Mouse (Mus musculus) G1E (cell line): ENCODE results near the gene Sacs.

Experiments used
- CTCF ChIP-seq: IDR thresholded peaks from 2 replicates; pipeline ENCODE4 v1.5.1; 2012; ENCODE audit warnings: low read depth, low read length, inconsistent platforms, mixed read lengths
- GATA1 ChIP-seq: IDR thresholded peaks from 2 replicates; pipeline ENCODE4 v1.6.1; 2012; ENCODE audit warnings: borderline replicate concordance, low read length, inconsistent platforms, mixed read lengths
- GATA2 ChIP-seq: IDR thresholded peaks from 2 replicates; pipeline ENCODE4 v1.6.1; 2012; ENCODE audit warnings: low read depth, low read length, inconsistent platforms, borderline replicate concordance
- TAL1 ChIP-seq: conservative IDR thresholded peaks from 2 replicates; pipeline ENCODE4 v1.6.1; 2012; ENCODE audit warnings: low read depth, low read length, inconsistent platforms, mixed read lengths

DNA sequence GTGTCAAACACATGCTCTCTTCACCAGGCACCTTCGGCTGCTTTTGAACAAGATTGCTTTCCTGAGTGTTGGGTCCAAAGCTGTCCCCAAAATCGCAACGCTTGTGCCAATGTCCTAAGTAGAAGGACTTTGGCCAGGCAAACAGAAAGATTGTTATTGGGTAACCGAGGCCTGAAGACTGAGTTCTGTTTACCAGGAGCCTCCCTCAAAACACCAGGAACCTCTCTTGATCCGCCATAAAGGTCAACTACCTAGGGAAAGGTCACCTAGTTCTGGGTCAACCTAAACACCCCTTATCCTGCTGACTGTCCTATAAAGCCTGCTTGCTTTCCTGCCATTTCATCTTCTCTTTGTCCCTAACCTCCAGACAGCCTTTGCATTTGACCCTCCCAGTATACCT lies 13.5 kb upstream of the Sacs start:
- TF ChIP-seq CTCF (no peak), GATA1 (no peak), GATA2 (no peak), TAL1 (no peak)
